14 mouse cellular contexts compared by ENCODE assay signal in the genomic region with DNA sequence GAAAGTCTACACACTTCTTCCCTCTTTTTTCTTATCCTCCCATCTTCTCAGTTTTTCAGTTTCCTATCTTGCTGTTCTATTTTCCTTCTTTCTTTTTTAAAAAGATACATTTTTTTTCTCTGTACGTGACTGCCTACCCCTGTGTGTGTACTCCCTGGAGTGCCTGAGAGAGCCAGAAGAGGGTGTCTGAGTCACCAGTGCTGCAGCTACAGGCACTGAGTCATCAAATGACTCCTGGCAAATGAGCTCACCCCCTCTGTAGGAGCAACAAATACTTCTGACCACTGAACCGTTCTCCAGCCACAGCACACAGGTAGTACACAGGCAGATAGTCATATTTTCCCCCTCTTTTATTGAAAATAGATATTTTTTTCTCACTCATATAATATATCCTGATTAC. TPM values are rescaled to one million over a fixed set of nuclear protein-coding genes. Genes with fewer than 3 reads are reported as not detected.
A peak's percentile ranks its signal among the peaks of the same experiment; 100 is the strongest.
DNase-seq lines count a peak whose midpoint lies in the region; ATAC-seq and TF ChIP-seq lines count a peak whose summit lies in the region.
"Had no signal": no experiment of that assay in that cellular context is flagged by ENCODE, and none has a peak within 500 bp of the region (broad histone marks: within the 10 kb centered on the region; RNA-seq: fewer than 3 reads in every experiment).

No protein-coding gene starts in this region.

- TF ChIP-seq EP300 in CH12.LX (IDR thresholded peaks at IDR 0.05; ENCODE audit: low read length): no peak

- no peak overlapping the region for H3K4me2 ChIP-seq in CH12.LX (ENCODE audit: insufficient read depth, low read depth, poor library complexity, severe bottlenecking)
- H3K4me2 ChIP-seq in midbrain, embryonic 16.5 days (ENCODE audit: low read length): no peak overlapping the region
- H3K4me2 ChIP-seq: liver, embryonic 13.5 days; midbrain, embryonic 12.5 days; neural tube, embryonic 13.5 days had no signal

- ATAC-seq in megakaryocyte, adult 5-6 weeks (ENCODE audit: poor library complexity, severe bottlenecking): peak; percentile 54
- no peak for ATAC-seq in midbrain, embryonic 16.5 days
- ATAC-seq: CD4-positive, CD25-positive, alpha-beta regulatory T cell, adult 4 months had no signal

- no peak overlapping the region for H3K4me3 ChIP-seq in CH12.LX (replicated peaks in 1 of 3; ENCODE audit: low read depth in 2 of 3, low read length in 2 of 3, poor library complexity in 1 of 3)
- H3K4me3 ChIP-seq in midbrain, embryonic 16.5 days (ENCODE audit: low read depth, low read length): no peak overlapping the region
- H3K4me3 ChIP-seq: liver, embryonic 13.5 days; midbrain, embryonic 12.5 days; neural tube, embryonic 13.5 days had no signal

- dilution Hi-C loops in CH12.LX (cut with MboI; ENCODE audit: extremely low pct_ligation_motif_present, extremely low pct_unique_long_range_greater_than_20kb, low sequenced_read_pairs): no loop called here

- TF ChIP-seq RAD21 in CH12.LX (IDR thresholded peaks at IDR 0.05; ENCODE audit: low read depth, low read length): peak; percentile 29

- no peaks in the 10 kb centered on the region for H3K9me3 ChIP-seq in CH12.LX (replicated peaks; ENCODE audit: low read length)
- H3K9me3 ChIP-seq in midbrain, embryonic 16.5 days (replicated peaks; ENCODE audit: control insufficient read depth, low read length, poor library complexity, severe bottlenecking): no peaks in the 10 kb centered on the region
- H3K9me3 ChIP-seq: liver, embryonic 13.5 days; midbrain, embryonic 12.5 days; neural tube, embryonic 13.5 days had no signal

- H3K36me3 ChIP-seq in CH12.LX (replicated peaks in 1 of 2; ENCODE audit: control insufficient read depth in 1 of 2, insufficient read depth in 1 of 2, low read length in 1 of 2): no peaks in the 10 kb centered on the region
- no peaks in the 10 kb centered on the region for H3K36me3 ChIP-seq in midbrain, embryonic 16.5 days (ENCODE audit: control insufficient read depth, insufficient read depth, low read length)
- H3K36me3 ChIP-seq: liver, embryonic 13.5 days; midbrain, embryonic 12.5 days; neural tube, embryonic 13.5 days had no signal

- H3K27ac ChIP-seq in CH12.LX (ENCODE audit: insufficient read depth, low read depth): no peak overlapping the region
- H3K27ac ChIP-seq in midbrain, embryonic 16.5 days (ENCODE audit: low read length): no peak overlapping the region
- H3K27ac ChIP-seq: liver, embryonic 13.5 days; midbrain, embryonic 12.5 days; neural tube, embryonic 13.5 days had no signal

- in situ Hi-C loops in CH12.LX (cut with MboI; ENCODE audit: low pct_ligation_motif_present, low pct_unique_long_range_greater_than_20kb, low sequenced_read_pairs): loop anchor here (10.0 kb wide), 1 partner anchor 109 kb away; no protein-coding TSS in a partner anchor

- peaks cover 0 to 6% of the 10 kb centered on the region in 2 experiments; a peak in 1 of 4 replicates for H3K4me1 ChIP-seq in CH12.LX (ENCODE audit: control insufficient read depth in 1 of 2, insufficient read depth in 2 of 2)
- H3K4me1 ChIP-seq in midbrain, embryonic 16.5 days (ENCODE audit: control insufficient read depth, insufficient read depth, low read length): no peaks in the 10 kb centered on the region
- H3K4me1 ChIP-seq: liver, embryonic 13.5 days; midbrain, embryonic 12.5 days; neural tube, embryonic 13.5 days had no signal

- TF ChIP-seq POLR2A in CH12.LX (IDR thresholded peaks at IDR 0.05; ENCODE audit: low read depth, low read length): no peak

- H3K9ac ChIP-seq in CH12.LX (ENCODE audit: insufficient read depth, low read depth): no peak overlapping the region
- no peak overlapping the region for H3K9ac ChIP-seq in midbrain, embryonic 16.5 days (ENCODE audit: low read depth, low read length)
- H3K9ac ChIP-seq: liver, embryonic 13.5 days; midbrain, embryonic 12.5 days; neural tube, embryonic 13.5 days had no signal

- no peaks in the 10 kb centered on the region for H3K27me3 ChIP-seq in CH12.LX (replicated peaks)
- no peaks in the 10 kb centered on the region for H3K27me3 ChIP-seq in midbrain, embryonic 16.5 days (ENCODE audit: control insufficient read depth, insufficient read depth, low read depth, low read length)
- H3K27me3 ChIP-seq: liver, embryonic 13.5 days; midbrain, embryonic 12.5 days; neural tube, embryonic 13.5 days had no signal

- no peaks in the 10 kb centered on the region for H3K79me2 ChIP-seq in CH12.LX (replicated peaks; ENCODE audit: control insufficient read depth, extremely low read depth, insufficient read depth, poor library complexity, severe bottlenecking)

- 75% methylated on average over 2 of the region's 2 CpGs for WGBS in midbrain, embryonic 16.5 days

- peak; percentile 13 for DNase-seq in embryo, embryonic 10 days (ENCODE audit: low spot score)
- DNase-seq in embryo, embryonic 9.5 days (ENCODE audit: extremely low spot score): no peak
- peak; percentile 22 for DNase-seq in kidney, postnatal 10 days
- no peak for DNase-seq in kidney, adult 18-20 months
- DNase-seq in CH12.LX (ENCODE audit: extremely low read depth): peak; percentile 80
- DNase-seq in urinary bladder, postnatal 36 days (ENCODE audit: low spot score in 2 of 2): no peak
- DNase-seq: gastrocnemius, postnatal 10 days; heart, postnatal 36 days; liver, embryonic 13.5 days had no signal

- TF ChIP-seq CTCF in CH12.LX (conservative IDR thresholded peaks at IDR 0.05 in 1 of 2, IDR thresholded peaks at IDR 0.05 in 1 of 2; ENCODE audit: low read depth in 2 of 2, low read length in 2 of 2): peak in 1 of 2 experiments; percentile 55; a peak in 2 of 4 replicates

TF ChIP-seq in CH12.LX, 34 proteins besides CTCF, POLR2A, EP300 and RAD21:
- no peak for TF ChIP-seq TBP (conservative IDR thresholded peaks at IDR 0.05; ENCODE audit: low read depth, low read length)
- peak; percentile 41; the same call in 1 of the 2 replicates for TF ChIP-seq JUND (conservative IDR thresholded peaks at IDR 0.05; ENCODE audit: low read depth, low read length)
- no peak for TF ChIP-seq SIN3A (IDR thresholded peaks at IDR 0.05; ENCODE audit: low read length)
- no peak for TF ChIP-seq MAX (IDR thresholded peaks at IDR 0.05; ENCODE audit: low read length)
- TF ChIP-seq BHLHE40 (IDR thresholded peaks at IDR 0.05; ENCODE audit: low read depth, low read length): no peak
- peak; percentile 46 for TF ChIP-seq ETS1 (conservative IDR thresholded peaks at IDR 0.05; ENCODE audit: low read depth, low read length)
- no peak for TF ChIP-seq IRF4 (IDR thresholded peaks at IDR 0.05; ENCODE audit: low read depth, low read length)
- peak; percentile 55; the same call in 1 of the 2 replicates for TF ChIP-seq SMC3 (IDR thresholded peaks at IDR 0.05; ENCODE audit: low read depth, low read length)
- TF ChIP-seq MAZ (IDR thresholded peaks at IDR 0.05; ENCODE audit: low read depth, low read length): no peak
- peak; percentile 13; the same call in 1 of the 2 replicates for TF ChIP-seq ZNF384 (IDR thresholded peaks at IDR 0.05; ENCODE audit: low read depth, low read length)
- TF ChIP-seq MAFK (IDR thresholded peaks at IDR 0.05; ENCODE audit: insufficient replicate concordance, low read length): no peak
- peak; percentile 53 for TF ChIP-seq JUN (IDR thresholded peaks at IDR 0.05; ENCODE audit: insufficient read depth, low read depth, low read length)

RNA-seq across cellular contexts. Expression of gene Adgrl4, which starts 8.2 kb away (rescaled TPM):
- total RNA-seq in CH12.LX (2012; rRNA removed) (not detected in 2 replicates), CH12.LX (2014; rRNA removed) (not detected in 2 replicates)
- polyA plus RNA-seq in CH12.LX (2012; ENCODE audit: insufficient read length, low read depth): not detected in 2 replicates
- total RNA-seq in megakaryocyte, adult 5-6 weeks (2015): 14.7 and 20.0 TPM in 2 replicates
- total RNA-seq in megakaryocyte, adult 5-6 weeks (2017): 6.6 and 8.6 TPM in 2 replicates
- 15.8 and 15.9 TPM in 2 replicates for polyA plus RNA-seq in midbrain, embryonic 16.5 days (2015; fragmentation: Nextera tagmentation; extraction: Ambion mirVana)
- polyA plus RNA-seq: CD4-positive, CD25-positive, alpha-beta regulatory T cell, adult 4 months had no signal

Comparison
In these comparisons a context has a peak if more than half of its experiments do, and no peak if none do; other contexts are left out.
1. DNase-seq: peak in embryo, embryonic 10 days (single experiment), kidney, postnatal 10 days (single experiment) and CH12.LX (single experiment); none in embryo, embryonic 9.5 days (single experiment), kidney, adult 18-20 months (single experiment) and urinary bladder, postnatal 36 days (0 of 2).
2. RNA of gene Adgrl4, which starts 8.2 kb away (total RNA-seq): 6.6 to 20.0 TPM in megakaryocyte, adult 5-6 weeks; not detected in CH12.LX; every median in the first group is over 4 times any median in the second.